Mouse (Mus musculus) liver, embryonic 14.5 days (tissue): ENCODE results near the gene Dcun1d2.

Source experiments
- CTCF ChIP-seq: IDR thresholded peaks from 2 replicates; pipeline ENCODE4 v1.5.1; 2016; ENCODE audit warnings: antibody characterized with exemption, low read depth, control low read depth
- EP300 ChIP-seq: IDR thresholded peaks from 2 replicates; pipeline ENCODE4 v1.6.1; 2016; ENCODE audit warnings: antibody characterized with exemption, low read depth

GRCm38 (mm10) chr8:13229802-13230201 lies 58.1 kb downstream of the Dcun1d2 start:
- no peak for TF ChIP-seq CTCF
- no peak for TF ChIP-seq EP300
